Mouse (Mus musculus) kidney, postnatal 25 days (tissue): ENCODE measurements at regions not wholly inside any gene's neighbourhood (a gene's known extent, or its start where the extent isn't known, plus 50 kb on each side); places are given as distances from the start of the nearest gene placed in this dataset.
A peak's percentile ranks its signal among the peaks of the same experiment; 100 is the strongest.

Experiments
- DNase-seq, 2 experiments: peaks; one replicate each; pipeline ENCODE4 v3.0.0; 2021; ENCODE audit warnings: mixed read lengths in 2 of 2

DNA sequence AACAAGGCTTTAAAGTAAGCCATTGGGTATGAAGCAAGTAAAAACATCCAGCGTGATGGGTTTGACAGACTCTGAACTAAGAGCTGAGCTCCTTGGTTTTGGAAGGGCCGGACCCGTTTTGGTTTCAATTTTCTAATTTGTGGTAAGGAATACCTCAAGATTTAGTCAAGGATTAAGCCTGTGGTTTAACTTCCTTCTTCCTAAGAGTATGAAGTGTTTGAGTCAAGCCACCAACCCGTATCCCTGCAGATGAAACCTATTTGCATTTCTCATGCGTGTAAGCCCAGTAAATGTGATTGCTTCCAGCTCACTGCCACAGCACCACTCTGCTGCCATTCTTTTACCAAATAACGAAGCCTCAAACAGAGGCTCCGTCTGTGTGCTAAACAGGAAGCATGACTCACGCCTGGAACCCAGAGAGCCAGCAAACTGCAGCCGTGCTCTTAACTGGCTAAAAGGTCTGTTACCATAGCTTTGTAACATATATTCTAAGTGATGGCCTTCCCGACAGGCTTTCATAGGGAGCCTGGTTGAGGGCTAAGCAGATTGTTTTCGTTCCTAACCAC, 149.7 kb downstream of the Etv1 start:
- DNase-seq = peak; percentile 9 to 40

DNA sequence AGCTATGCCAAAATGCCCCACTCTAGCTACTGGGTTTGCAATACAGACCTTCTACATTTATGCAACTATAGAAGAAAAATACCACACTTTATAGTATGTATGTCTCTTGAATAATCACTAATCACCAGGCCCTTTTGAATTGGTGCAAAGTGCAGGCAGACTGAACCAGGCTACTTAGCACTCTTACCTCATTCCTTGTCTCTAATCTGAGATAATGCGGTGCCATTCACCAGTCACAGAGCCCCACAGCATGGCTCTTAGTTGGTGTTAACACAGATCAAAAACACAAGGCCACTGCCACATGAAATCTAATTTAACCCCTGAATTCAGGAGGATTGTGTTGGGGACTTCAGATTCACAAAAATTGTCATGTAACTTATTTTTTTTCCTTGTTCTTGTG, 150.5 kb downstream of the Etv1 start:
- no peak for DNase-seq

DNA sequence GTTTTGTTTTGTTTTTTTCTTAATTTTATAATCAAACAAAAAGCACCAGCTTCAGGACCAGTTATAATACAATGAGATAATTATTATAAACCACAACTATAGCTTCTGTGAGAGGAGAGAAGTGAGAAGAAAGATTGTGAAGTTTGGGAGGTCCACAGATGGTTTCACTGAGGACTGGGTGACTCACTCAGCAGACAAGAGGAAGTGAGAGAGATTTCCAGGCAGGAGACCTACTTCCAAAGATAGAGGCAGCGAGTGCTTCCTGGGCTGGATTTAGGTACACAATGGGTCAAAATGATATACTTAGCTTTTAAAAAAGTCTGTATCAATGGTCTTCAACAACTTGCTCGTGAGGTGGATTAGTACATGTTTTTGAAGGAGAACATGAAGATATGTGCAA, 152.6 kb downstream of the Etv1 start:
- no peak for DNase-seq

DNA sequence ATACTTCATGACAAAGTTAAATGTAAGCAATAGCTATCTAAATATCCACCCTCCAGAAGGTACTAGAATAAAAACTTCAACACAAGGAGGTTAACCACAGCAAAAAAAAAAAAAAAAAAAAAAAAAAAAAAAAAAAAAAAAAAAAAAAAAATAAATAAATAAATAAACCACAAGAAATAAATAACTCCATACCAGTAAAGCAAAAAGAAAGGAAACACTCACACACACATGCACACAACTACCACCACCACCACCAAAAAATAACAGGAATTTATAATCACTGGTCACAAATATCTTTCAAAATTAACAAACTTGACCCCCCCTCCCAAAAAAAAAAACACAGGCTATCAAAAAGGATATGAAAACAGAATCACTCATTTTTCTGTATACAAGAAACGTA, 180.4 kb downstream of the Etv1 start:
- no peak for DNase-seq

DNA sequence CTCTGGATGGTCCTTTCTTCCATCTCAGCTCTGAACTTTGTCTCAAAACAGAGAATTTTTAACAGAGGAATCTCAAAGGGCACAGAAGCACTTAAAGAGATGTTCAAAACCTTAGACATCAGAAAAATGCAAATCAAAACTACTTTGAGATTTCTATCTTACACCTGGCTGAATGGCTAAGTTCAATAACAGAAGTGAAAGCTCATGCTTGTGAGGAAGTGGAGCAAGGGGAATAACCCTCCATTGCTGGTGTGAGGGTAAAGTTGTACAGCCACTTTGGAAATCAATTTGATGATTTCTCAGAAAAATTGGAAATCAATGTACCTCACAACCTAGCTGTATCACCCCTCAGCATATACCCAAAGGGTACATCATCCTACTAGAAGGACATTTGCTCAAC, 183.1 kb downstream of the Etv1 start:
- no peak for DNase-seq

DNA sequence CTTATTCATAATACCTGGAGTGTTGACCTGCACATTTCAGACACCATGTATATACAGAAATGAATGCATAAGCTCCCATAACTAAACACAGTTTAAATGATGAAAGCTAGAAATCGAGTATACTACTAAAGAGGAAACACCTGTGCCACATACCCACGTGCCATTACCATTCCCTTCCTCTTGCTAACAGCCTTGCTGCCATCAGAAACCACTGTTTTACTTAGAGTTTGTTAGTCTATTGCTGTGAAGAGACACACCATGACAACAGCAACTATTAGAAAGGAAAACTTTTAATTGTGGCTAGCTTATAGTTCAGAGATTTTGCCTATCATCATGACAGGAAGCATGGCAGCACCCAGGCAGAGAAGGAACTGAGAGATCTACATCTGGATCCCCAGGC, 191.2 kb downstream of the Etv1 start:
- no peak for DNase-seq

DNA sequence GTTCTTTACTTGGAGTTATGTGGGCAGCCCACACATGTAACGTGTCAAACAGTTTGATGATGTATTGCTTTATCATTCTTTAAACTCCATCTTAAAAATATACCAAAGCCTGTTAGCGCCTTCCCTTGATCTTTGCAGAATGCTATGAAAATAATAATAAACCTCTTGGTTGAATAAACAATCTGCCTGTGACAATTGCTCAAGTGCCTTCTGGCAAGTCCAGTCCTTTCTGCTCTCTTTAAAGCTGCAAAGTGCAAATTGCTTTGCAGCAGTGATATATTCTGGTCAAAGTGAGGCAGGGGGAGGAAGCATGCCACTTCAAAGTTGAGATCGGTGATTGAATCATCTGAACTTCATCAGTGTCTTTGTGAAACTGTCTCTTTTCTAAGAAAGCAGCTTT, 193.0 kb downstream of the Etv1 start:
- no peak for DNase-seq

DNA sequence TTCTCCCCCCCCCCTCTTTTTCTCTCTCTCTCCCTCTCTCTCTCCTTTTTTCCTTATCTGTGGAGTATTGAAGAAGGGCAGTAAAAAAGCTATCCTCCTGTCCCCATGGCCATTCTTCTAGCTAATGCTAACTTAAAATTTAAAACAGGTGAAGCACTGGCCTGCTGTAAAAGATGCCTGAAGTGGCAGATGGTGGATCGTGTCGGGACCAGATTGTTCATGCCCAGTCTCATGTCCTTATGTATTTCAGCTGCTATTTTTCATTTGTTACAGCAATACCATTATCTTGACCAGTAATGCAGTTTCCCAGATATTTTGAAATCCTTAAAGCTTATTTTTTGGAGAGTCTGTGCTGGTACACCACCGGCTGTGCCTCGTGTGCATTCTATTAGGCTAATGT, 196.3 kb downstream of the Etv1 start:
- no peak for DNase-seq

DNA sequence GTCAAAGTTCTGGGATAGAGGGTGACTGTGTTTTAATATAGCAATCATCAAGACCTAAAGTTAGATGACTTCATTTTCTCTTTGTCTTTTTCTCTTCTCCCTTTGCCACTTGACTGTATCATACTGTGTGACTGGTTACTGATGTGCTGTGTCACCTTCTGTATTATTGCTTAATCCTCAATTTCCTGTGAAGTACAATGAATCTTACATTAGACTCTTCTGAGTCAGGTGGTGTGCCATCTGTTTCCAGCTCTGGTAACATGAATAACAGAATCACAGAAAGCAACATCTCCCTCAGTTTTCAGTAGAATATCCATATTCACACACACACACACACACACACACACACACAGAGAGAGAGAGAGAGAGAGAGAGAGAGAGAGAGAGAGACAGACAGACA, 203.2 kb downstream of the Etv1 start:
- DNase-seq = no peak

DNA sequence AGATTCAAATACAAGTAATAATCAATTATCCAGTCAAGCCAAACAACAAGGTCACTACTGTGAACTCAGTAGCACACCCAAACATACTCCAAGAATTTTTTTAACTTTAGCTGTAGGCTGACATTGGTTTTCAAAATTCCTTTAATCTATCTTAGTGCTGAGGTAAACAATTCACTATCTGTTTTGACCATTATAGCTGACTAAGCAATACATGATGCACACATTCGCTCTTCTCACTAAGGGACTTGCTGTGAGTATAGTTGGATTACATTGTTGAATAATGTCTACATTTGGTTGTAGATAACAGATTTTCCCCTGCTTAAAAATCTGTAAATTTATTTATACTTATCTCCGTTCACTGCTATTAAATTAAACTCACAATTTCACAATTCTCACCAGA, 206.7 kb downstream of the Etv1 start:
- no peak for DNase-seq

DNA sequence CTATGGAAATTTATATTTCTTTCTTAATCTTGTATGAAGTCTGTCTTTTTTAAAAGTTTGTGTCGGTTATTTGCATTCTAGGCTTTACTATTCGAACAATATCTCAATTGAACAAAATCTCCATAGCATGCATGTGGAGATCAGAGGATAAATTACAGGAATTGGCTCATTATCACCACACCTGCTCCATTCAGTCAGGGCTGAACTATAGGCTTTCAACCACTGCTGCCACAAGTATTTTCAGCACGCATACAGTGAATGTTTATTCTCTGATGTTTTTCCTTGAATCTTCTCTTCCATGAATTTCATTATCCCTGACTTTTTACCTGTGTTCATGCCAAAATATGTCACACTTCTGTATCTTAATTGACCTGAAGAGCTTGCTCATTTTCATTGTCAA, 207.2 kb downstream of the Etv1 start:
- DNase-seq = no peak

DNA sequence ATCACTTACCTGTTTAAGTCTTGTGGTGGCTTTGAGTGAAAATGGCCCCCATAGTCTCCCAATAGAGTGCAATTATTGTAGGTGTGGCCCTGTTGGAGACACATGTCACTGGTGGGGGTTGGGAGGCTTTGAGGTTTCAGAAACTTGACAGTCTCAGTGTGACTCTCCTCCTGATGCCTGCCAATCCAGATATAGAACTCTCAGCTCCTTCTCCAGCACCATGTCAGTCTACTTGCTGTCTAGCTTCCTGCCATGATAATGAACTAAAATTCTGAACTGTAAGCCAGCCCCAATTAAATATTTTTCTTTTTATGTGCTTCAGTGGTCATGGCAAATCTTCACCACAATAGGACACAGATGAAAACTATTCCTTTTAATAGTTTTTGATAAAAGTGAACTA, 208.1 kb downstream of the Etv1 start:
- DNase-seq = no peak

DNA sequence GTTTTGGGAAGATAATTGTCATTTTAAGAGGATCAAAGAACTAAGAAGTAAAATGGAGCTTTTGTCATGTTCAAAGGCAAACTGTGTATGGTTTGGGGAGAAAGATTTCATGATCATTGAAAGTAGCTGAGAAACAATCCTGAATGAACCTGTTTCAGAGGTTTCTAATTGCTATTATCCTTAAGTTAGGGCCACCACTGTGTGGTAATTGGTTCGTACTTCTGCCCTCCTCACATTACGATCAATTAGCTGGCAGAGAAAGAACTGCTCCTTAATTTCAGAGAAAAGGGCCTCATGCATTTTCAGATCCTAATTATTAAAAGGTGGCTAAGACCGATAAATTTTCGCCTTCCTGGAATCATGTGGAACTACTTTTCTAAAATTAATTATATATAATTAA, 208.6 kb downstream of the Etv1 start:
- DNase-seq = no peak

DNA sequence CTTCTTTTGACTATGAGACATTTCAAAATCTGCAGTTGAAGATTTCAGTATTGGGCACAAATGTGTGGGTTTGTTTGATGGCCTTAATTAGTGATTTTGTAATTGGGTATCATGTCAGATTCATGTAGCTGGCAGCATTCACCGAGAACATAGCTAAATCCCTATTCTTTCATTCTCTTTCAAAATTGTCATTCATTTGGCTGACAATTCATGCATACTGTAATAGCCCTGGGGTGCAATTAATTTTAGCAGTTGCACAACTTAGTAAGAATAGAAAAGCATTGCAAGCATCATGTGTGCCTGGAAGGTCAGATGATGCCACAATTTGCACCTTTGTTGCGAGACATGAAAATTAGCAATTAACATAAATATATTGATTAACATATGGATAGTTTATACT, 248.0 kb downstream of the Etv1 start:
- no peak for DNase-seq

DNA sequence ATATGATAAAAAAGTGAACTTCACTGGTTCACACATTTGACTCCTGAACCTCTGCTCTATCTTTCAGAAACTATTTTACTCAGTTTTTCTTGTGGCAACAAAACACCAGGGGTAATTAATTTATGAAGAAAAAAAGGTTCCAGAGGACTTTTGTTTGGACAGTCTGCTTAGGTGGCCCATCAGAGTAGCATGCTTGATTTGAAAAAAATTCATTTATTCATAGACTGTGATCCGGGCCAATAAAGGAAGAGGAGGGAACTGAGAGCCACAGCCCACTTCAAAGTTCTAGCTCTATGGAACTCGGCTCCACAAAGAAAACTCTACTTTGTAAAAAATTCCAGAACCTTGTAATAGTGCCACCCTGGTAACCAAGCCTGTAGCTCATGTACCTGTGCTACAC, 248.8 kb downstream of the Etv1 start:
- DNase-seq = no peak

DNA sequence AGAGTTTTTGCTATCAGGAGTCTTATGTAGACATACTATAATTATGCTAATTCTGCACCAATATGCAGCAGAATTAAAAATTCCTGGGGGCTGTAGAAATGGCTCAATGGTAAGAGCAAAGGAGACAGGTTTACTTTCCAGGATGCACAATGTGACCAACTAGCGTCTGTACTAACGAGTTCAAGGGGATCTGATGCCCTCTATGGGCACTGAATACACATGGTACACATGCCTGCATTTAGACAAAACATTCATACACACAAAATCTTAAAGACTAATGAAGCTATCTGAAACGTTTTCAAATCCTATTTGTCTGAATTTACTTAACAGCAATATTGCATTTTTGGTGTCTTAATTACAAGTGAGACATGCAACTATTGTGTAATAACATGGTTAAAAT, 254.8 kb downstream of the Etv1 start:
- DNase-seq = no peak

DNA sequence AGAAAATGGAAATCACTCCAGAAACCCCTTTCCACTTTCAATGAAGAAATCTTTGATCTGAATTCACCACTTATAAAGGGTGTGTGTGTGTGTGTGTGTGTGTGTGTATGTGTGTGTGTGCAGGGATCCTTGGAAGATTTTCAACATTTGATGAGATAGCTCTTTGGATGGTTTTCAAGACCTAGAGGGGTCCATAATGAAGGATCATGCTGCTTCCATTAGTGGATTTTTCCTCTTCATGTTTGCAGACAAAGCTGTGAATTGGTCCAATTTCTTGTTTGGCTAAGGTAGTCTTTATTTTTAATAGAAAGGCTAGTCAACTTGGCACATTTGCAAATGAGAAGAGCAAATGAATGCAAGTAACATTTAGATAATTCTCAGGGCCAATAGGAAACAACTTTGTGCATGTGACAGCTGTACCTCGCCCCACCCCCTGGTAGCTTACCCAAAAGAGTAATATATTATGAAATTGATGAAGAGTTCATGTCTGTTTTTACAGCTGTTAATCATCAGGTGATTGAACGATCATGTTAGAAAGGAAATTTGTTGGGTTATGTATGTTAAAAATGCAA, 257.4 kb downstream of the Etv1 start:
- no peak for DNase-seq

DNA sequence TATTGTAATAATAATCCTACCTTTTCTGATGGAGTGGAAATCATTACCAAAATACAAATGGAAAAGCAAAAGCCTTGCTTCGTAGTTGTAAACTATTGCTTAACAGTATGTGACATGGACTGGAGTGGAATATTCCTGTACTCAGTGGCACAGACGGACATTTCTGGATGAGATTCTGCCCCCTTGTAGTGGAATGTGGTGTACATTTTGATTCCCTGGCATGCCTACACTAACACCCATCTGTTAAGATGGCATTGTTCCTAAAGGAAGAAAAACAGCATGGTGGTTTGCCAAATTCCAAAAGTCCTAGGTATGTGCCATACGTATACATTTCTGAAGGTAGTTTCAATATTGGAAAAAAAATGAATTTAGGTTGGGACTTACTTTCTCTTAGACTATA, 258.9 kb downstream of the Etv1 start:
- DNase-seq = no peak

DNA sequence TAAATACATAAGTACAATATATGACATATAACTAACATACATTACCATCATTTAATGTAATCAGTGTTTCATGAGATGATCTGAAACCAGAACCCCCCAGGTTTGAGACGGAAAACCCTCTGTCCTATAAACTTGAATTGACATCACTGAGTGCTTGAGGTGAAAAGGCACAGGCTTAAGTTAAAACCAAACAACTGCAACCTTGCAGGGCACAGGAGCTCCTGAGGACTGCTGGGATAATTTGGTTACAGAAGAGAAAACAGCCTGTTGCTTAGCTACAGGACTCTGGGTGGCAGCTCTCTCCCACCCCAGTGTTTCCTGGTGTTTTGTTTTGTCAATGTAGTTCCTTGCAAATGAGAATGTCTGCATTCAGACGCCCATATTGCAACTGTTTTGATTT, 259.5 kb downstream of the Etv1 start:
- DNase-seq = no peak

DNA sequence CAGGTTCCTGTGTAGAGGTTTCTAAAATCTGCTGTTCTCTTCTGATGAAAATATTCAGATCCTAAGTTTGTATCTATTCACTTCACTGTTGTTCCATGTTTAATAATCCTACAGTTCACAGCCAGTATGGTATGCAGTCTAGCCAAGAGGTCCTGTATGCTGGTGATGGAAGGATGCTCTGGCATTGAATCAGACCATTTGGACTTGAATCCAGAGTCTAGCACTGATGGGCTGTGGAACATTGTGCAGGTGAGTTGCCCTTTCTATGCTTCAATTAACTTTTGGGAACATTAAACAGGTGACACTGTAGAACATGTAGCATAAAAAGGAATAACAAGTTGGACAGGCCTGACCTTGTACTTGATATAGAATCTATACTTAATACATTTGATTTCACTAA, 267.9 kb downstream of the Etv1 start:
- DNase-seq = no peak

DNA sequence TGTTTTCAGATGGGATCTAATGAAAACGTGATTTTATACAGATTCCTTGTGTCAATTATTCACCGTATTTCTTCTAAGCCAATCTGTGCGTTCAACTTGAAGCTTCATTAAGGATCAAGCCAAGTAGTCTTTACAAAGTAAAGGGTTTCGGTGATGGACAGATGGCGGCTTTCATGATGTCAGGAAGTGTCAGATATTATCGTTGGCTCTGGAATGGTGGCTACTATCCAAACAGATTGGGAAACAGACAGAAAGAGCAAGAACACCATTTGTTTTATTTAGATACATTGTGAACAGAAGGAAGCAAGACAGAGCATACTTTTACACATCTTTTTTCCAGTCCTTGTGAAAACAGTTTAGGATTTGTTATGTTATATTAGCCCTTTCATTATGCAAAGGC, 269.3 kb downstream of the Etv1 start:
- DNase-seq = no peak

DNA sequence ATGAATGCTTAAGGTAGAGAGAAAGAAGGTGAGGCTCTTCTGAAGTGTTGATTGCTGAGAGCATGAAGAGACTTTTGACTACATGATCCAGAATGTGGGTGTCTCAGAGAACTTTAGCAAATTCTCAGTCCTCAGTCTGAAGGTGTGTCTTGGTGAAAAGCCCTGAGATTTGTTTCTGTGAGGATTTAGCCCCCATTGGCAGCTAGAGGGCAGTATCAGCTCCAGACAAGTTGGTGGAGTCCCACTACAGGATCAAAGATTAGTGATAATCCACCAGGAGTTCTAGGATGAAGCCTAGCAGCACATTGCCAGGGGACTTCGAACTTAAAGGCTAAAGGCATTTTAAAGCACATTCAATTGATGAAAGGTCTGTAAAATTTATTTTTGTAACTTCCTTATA, 269.8 kb downstream of the Etv1 start:
- peak in 1 of 2 experiments; percentile 2 for DNase-seq

DNA sequence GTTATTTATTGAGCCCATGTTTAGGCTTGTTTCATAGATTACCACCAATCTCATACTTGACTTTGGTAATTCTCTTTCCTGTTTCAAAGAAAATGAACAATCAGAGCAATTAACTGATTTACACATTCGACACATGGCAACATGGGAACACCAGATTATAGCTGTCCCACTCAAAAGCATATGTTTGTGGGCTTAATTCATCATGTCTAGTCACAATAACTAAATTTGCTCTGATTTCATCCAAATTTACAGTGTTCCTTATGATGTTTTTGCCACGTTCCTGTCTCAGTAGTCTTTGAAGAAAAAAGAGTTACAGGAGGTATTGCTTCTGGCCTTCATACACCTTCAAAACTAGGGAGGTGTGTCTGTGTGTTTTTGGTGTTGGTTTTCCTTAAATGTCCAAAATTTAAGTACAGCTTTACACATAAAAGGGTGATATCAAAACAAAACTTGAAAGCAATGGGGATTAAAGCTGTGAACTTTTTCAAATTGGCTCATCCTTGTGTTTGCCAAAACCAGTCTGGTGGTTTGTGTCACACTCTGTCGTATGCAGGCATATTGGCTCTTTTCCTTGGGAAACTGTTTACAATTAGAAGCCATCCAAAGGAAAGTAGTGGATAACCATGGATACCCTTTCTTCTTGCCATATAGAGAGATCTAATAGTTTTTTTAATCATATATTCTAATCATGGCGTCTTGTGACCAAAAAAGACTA, 291.3 kb downstream of the Etv1 start:
- DNase-seq = no peak

DNA sequence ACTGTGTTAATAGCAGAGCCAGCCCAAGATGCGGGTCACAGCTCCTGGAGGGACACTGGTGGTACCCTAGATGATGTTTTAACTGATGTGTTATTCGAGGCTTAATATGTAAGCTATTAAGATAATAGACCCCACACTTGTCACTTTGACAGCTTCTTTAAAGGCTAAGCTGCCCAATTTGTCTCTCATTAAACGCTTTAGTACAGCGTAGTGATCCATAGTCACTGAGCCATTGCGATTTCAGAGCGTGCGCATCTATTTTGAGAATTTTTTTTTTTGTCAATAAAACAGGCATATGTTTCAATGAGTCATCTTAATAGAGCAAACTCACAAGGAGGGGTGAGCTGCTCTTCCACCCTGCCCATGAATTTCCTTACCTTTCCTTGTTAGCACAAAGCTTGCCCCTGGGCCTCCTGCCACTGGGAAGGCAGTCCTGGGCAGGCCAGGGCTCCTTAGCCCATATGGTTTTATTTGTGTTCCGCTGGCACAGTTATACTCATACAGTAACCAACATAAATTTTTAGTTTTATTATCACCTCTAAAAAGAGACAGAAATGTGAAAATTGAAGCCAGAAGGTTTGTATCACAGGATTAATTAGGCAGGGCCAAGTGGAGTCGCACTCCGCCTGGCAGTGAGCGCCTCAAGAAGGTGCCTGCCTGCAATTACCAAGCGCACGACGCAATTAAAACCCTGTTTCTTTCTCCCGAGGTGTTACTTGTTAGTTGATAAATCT, 294.3 kb downstream of the Etv1 start:
- DNase-seq = no peak
